Mouse (Mus musculus) hindbrain, embryonic 10.5 days (tissue): ENCODE results near the gene Sgsm1. TPM values are rescaled to one million over a fixed set of nuclear protein-coding genes. Genes with fewer than 3 reads are reported as not detected.

ENCODE experiments used
- DNase-seq: peaks from one replicate; pipeline ENCODE4 v3.0.0-alpha.2; 2017; ENCODE audit warnings: low spot score
- H3K27ac ChIP-seq: fragments of 300-500 bp; sonication (generic); 2 replicates; pipeline ENCODE4 v1.5.1; 2016; ENCODE audit warnings: mild to moderate bottlenecking, moderate library complexity
- H3K27me3 ChIP-seq: fragments of 300-500 bp; sonication (generic); 2 replicates; pipeline ENCODE4 v1.6.1; 2016; ENCODE audit warnings: mild to moderate bottlenecking; ENCODE audit not compliant: poor library complexity, insufficient read depth, severe bottlenecking
- H3K36me3 ChIP-seq: fragments of 300-500 bp; sonication (generic); 2 replicates; pipeline ENCODE4 v1.6.1; 2016; ENCODE audit warnings: mild to moderate bottlenecking, moderate library complexity
- H3K4me1 ChIP-seq: fragments of 300-500 bp; sonication (generic); replicated peaks from 2 replicates; pipeline ENCODE4 v1.6.1; 2016; ENCODE audit warnings: mild to moderate bottlenecking
- H3K4me3 ChIP-seq: fragments of 300-500 bp; sonication (generic); 2 replicates; pipeline ENCODE4 v1.5.1; 2016; ENCODE audit warnings: mild to moderate bottlenecking, moderate library complexity
- H3K9me3 ChIP-seq: fragments of 300-500 bp; sonication (generic); 2 replicates; pipeline ENCODE4 v1.6.1; 2016; ENCODE audit warnings: mild to moderate bottlenecking, moderate library complexity
- WGBS: fragments of 180-500 bp; shearing (Covaris S2); methylation state at CpG from one replicate; pipeline ENCODE4 v1.1.7; 2016; 5-methylcytosine and 5-hydroxymethylcytosine counted together
- polyA plus RNA-seq: library from polyadenylated mRNA; unstranded; fragments of >200 nt; fragmentation: Nextera tagmentation; extraction: Ambion mirVana; gene quantifications from 2 replicates; pipeline ENCODE4 v1.2.1, GENCODE M21; 2016

Gene Sgsm1
- polyA plus RNA-seq, 1 experiment from 2014 or later = 17.5 TPM

GRCm38 (mm10) chr5:113290149-113290548 lies 20.4 kb downstream of the Sgsm1 start:
- Histone ChIP-seq H3K36me3 (no peaks in the 10 kb centered on the region), H3K4me3 (no peak overlapping the region), H3K4me1 (peaks cover 25% of the 10 kb centered on the region), H3K27ac (no peak overlapping the region), H3K27me3 (peaks cover 60% of the 10 kb centered on the region), H3K9me3 (no peaks in the 10 kb centered on the region)
- WGBS = 37% methylated on average over 14 of the region's 14 CpGs
- no peak for DNase-seq

GRCm38 (mm10) chr5:113288490-113288889 lies 22.1 kb downstream of the Sgsm1 start:
- peaks cover 25% of the 10 kb centered on the region for H3K4me1 ChIP-seq
- no peaks in the 10 kb centered on the region for H3K9me3 ChIP-seq
- DNase-seq = no peak
- peaks cover 67% of the 10 kb centered on the region for H3K27me3 ChIP-seq
- H3K27ac ChIP-seq = no peak overlapping the region
- no peak overlapping the region for H3K4me3 ChIP-seq
- WGBS = 49% methylated on average over 13 of the region's 13 CpGs
- H3K36me3 ChIP-seq = no peaks in the 10 kb centered on the region

DNA sequence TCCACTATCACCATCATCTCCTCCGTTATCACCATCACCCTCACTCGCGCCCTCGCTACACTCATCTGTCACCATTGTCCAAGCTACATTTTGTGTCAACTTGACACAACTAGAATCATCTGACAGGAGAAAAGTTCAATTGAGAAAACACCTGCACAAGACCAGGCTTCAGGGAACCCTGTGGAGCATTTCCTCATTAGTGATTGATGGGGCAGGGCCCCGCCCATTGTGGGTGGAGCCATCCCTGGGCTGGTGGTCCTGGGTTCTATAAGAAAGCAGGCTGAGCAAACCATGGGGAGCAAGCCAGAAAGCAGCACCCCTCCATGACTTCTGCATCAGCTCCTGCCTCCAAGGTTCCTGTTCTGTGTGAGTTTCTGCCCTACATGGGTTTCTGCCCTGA lies 22.8 kb downstream of the Sgsm1 start:
- WGBS = 47% methylated on average over 5 of the region's 5 CpGs
- H3K4me3 ChIP-seq = no peak overlapping the region
- H3K9me3 ChIP-seq = no peaks in the 10 kb centered on the region
- no peaks in the 10 kb centered on the region for H3K36me3 ChIP-seq
- peaks cover 67% of the 10 kb centered on the region for H3K27me3 ChIP-seq
- peaks cover 23% of the 10 kb centered on the region for H3K4me1 ChIP-seq
- DNase-seq = no peak
- no peak overlapping the region for H3K27ac ChIP-seq

- H3K27ac ChIP-seq = 0 out of 2 replicates have a peak overlapping the region, but pooled peaks have one; percentile 23
- H3K27me3 ChIP-seq = peaks cover 67% of the 10 kb centered on the region
- no peaks in the 10 kb centered on the region for H3K36me3 ChIP-seq
- peak; percentile 68 for DNase-seq
- H3K4me3 ChIP-seq = peak overlapping the region; percentile 45
- H3K4me1 ChIP-seq = peaks cover 14% of the 10 kb centered on the region
- no peaks in the 10 kb centered on the region for H3K9me3 ChIP-seq
- WGBS = 4% methylated on average over 60 of the region's 60 CpGs
Measured at GRCm38 (mm10) chr5:113286591-113287520, 23.7 kb downstream of the Sgsm1 start.

- 78% methylated on average over 11 of the region's 11 CpGs for WGBS
- no peak for DNase-seq
- no peak overlapping the region for H3K4me3 ChIP-seq
Measured at GRCm38 (mm10) chr5:113286048-113286447, 24.5 kb downstream of the Sgsm1 start.

GRCm38 (mm10) chr5:113285541-113285940 lies 25.0 kb downstream of the Sgsm1 start:
- H3K27me3 ChIP-seq = peaks cover 61% of the 10 kb centered on the region
- 66% methylated on average over 16 of the region's 16 CpGs for whole genome bisulfite sequencing
- H3K27ac ChIP-seq = no peak overlapping the region
- no peak for DNase-seq
- H3K9me3 ChIP-seq = no peaks in the 10 kb centered on the region
- H3K4me3 ChIP-seq = no peak overlapping the region
- H3K4me1 ChIP-seq = peaks cover 15% of the 10 kb centered on the region
- H3K36me3 ChIP-seq = no peaks in the 10 kb centered on the region

More at GRCm38 (mm10) chr5:113286048-113286447, 24.5 kb downstream of the Sgsm1 start:
- H3K4me1 ChIP-seq = peaks cover 11% of the 10 kb centered on the region
- no peaks in the 10 kb centered on the region for H3K36me3 ChIP-seq
- no peak overlapping the region for H3K27ac ChIP-seq
- H3K27me3 ChIP-seq = peaks cover 65% of the 10 kb centered on the region
- no peaks in the 10 kb centered on the region for H3K9me3 ChIP-seq

GRCm38 (mm10) chr5:113283726-113284125 lies 26.9 kb downstream of the Sgsm1 start:
- Histone ChIP-seq H3K27me3 (peaks cover 43% of the 10 kb centered on the region), H3K4me1 (peaks cover 31% of the 10 kb centered on the region), H3K36me3 (peaks cover 9% of the 10 kb centered on the region), H3K27ac (no peak overlapping the region), H3K9me3 (no peaks in the 10 kb centered on the region), H3K4me3 (no peak overlapping the region)
- 74% methylated on average over 2 of the region's 2 CpGs for WGBS
- DNase-seq = no peak

DNA sequence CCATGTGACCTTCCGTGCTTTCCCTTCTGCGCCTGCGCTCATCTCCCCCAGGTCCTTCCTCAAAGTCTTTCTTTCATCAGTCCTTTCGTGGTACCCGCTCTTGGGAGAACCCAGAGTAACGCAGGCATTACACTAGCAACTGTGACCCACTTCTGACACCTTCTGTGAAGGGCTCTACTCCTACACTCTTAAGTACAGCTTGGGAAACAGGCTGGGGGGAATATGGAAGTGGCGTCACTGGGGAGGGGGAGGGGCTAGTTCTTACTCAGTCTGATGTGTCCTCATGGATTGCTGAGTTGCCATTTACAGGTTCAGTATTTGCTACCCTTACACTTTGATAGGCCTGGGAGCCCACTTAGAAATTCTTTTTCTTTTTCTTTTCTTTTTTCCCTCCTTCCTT lies 29.0 kb downstream of the Sgsm1 start:
- whole genome bisulfite sequencing = 94% methylated on average over 7 of the region's 7 CpGs
- no peak for DNase-seq
- Histone ChIP-seq H3K9me3 (no peaks in the 10 kb centered on the region), H3K4me3 (no peak overlapping the region), H3K27me3 (peaks cover 21% of the 10 kb centered on the region), H3K36me3 (peaks cover 30% of the 10 kb centered on the region), H3K4me1 (peaks cover 22% of the 10 kb centered on the region), H3K27ac (0 out of 2 replicates have a peak overlapping the region, but pooled peaks have one; percentile 80)

DNA sequence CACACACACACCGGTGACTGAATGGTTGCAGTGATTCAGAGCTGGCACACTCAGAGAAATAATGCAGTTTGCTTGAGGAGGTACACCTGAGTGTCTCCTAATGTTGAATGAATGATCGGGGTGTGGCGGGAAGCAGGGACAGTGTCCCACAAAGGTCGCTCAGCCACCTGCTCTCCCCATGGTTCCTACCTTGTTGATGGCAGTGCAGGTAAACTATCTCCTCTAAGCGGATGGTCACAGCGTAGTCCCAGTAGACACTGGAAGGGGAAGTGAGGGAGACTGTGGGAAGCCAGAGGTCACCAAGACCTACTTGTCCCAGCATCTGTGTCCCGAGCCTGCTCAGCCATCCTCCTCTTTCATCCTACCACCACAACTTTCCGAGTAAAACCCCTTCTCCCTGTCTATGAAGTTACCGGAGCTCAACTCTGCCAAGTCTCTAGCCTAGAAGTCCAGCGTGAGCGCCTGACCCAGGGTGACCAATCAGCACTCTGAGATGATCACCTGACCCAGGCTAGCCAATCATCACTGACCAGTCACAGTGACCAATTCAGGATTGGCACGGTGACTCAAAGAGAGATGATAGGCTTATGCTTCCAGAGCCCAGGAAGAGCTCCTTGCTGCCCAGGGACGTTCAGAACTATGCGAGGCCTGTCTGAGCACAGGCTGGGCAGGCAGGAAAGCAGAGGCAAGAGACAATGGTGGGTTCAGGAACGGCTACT lies 30.3 kb downstream of the Sgsm1 start:
- peaks cover 21% of the 10 kb centered on the region for H3K4me1 ChIP-seq
- H3K27me3 ChIP-seq = peaks cover 8% of the 10 kb centered on the region
- H3K27ac ChIP-seq = peak overlapping the region; percentile 86
- H3K36me3 ChIP-seq = peaks cover 43% of the 10 kb centered on the region
- peak; percentile 85 for DNase-seq
- H3K4me3 ChIP-seq = peak overlapping the region; percentile 58
- H3K9me3 ChIP-seq = no peaks in the 10 kb centered on the region
- WGBS = 25% methylated on average over 15 of the region's 15 CpGs

GRCm38 (mm10) chr5:113275839-113276238 lies 34.7 kb downstream of the Sgsm1 start:
- WGBS = 77% methylated on average over 10 of the region's 10 CpGs
- no peaks in the 10 kb centered on the region for H3K9me3 ChIP-seq
- H3K36me3 ChIP-seq = peaks cover 72% of the 10 kb centered on the region
- peaks cover 19% of the 10 kb centered on the region for H3K4me1 ChIP-seq
- no peak for DNase-seq
- no peak overlapping the region for H3K4me3 ChIP-seq
- no peaks in the 10 kb centered on the region for H3K27me3 ChIP-seq
- no peak overlapping the region for H3K27ac ChIP-seq

- no peak for DNase-seq
- Histone ChIP-seq H3K27ac (no peak overlapping the region), H3K9me3 (peaks cover 5% of the 10 kb centered on the region; the same call in 1 of the 2 replicates), H3K36me3 (peaks cover 58% of the 10 kb centered on the region), H3K4me1 (peaks cover 6% of the 10 kb centered on the region; the same call in 1 of the 2 replicates), H3K27me3 (no peaks in the 10 kb centered on the region), H3K4me3 (no peak overlapping the region)
- WGBS = 70% methylated on average over 11 of the region's 11 CpGs
Measured at GRCm38 (mm10) chr5:113271207-113271811, 39.3 kb downstream of the Sgsm1 start.

GRCm38 (mm10) chr5:113270043-113270442 lies 40.5 kb downstream of the Sgsm1 start:
- no peak overlapping the region for H3K4me3 ChIP-seq
- H3K4me1 ChIP-seq = peaks cover 6% of the 10 kb centered on the region; the same call in 1 of the 2 replicates
- no peaks in the 10 kb centered on the region for H3K27me3 ChIP-seq
- no peak overlapping the region for H3K27ac ChIP-seq
- no peak for DNase-seq
- peaks cover 58% of the 10 kb centered on the region for H3K36me3 ChIP-seq
- H3K9me3 ChIP-seq = peaks cover 5% of the 10 kb centered on the region; the same call in 1 of the 2 replicates
- 79% methylated on average over 3 of the region's 3 CpGs for WGBS
